Mouse (Mus musculus) forebrain, embryonic 13.5 days (tissue): ENCODE results near the gene Zyg11b. TPM values are rescaled to one million over a fixed set of nuclear protein-coding genes. Genes with fewer than 3 reads are reported as not detected.
A peak's percentile ranks its signal among the peaks of the same experiment; 100 is the strongest.

Source experiments
- ATAC-seq: fragments of 200-750 bp; cut with Nextera tagmentation; 2 replicates; pipeline ENCODE4 v1.8.0; 2017
- H3K27ac ChIP-seq: fragments of 300-500 bp; sonication (generic); 2 replicates; pipeline ENCODE4 v1.5.1; 2015; ENCODE audit warnings: inconsistent platforms, mild to moderate bottlenecking, moderate library complexity
- H3K27me3 ChIP-seq: fragments of 300-500 bp; sonication (generic); 2 replicates; pipeline ENCODE4 v1.6.1; 2015; ENCODE audit warnings: mild to moderate bottlenecking, inconsistent platforms
- H3K36me3 ChIP-seq: fragments of 300-500 bp; sonication (generic); 2 replicates; pipeline ENCODE4 v1.6.1; 2015; ENCODE audit warnings: mild to moderate bottlenecking, inconsistent platforms; ENCODE audit not compliant: poor library complexity, severe bottlenecking
- H3K4me1 ChIP-seq: fragments of 300-500 bp; sonication (generic); 2 replicates; pipeline ENCODE4 v1.6.1; 2015; ENCODE audit warnings: inconsistent platforms
- H3K4me2 ChIP-seq: fragments of 300-500 bp; sonication (generic); 2 replicates; pipeline ENCODE4 v1.6.1; 2015; ENCODE audit warnings: inconsistent platforms, mild to moderate bottlenecking, moderate library complexity
- H3K4me3 ChIP-seq: fragments of 300-500 bp; sonication (generic); 2 replicates; pipeline ENCODE4 v1.5.1; 2015; ENCODE audit warnings: mild to moderate bottlenecking, inconsistent platforms
- H3K9ac ChIP-seq: fragments of 300-500 bp; sonication (generic); 2 replicates; pipeline ENCODE4 v1.6.1; 2015; ENCODE audit warnings: mild to moderate bottlenecking, inconsistent platforms
- H3K9me3 ChIP-seq: fragments of 300-500 bp; sonication (generic); replicated peaks from 2 replicates; pipeline ENCODE4 v1.6.1; 2016; ENCODE audit warnings: inconsistent platforms
- WGBS: fragments of 180-500 bp; shearing (Covaris S2); methylation state at CpG from one replicate; pipeline ENCODE4 v1.1.7; 2015; 5-methylcytosine and 5-hydroxymethylcytosine counted together
- polyA plus RNA-seq: library from polyadenylated mRNA; unstranded; fragments of >200 nt; fragmentation: Nextera tagmentation; extraction: Ambion mirVana; gene quantifications from 2 replicates; pipeline ENCODE4 v1.2.1, GENCODE M21; 2015

Gene Zyg11b
- 22.6 and 24.6 TPM in 2 replicates for polyA plus RNA-seq

- Histone ChIP-seq H3K9ac (peak within 1 kb of the TSS; percentile 94), H3K36me3 (no peaks in the 10 kb centered on the region), H3K27ac (peak within 1 kb of the TSS; percentile 88), H3K4me2 (peak within 1 kb of the TSS; percentile 82), H3K4me3 (peak within 1 kb of the TSS; percentile 91), H3K27me3 (no peaks in the 10 kb centered on the region), H3K9me3 (peaks cover 5% of the 10 kb centered on the region; the same call in 1 of the 2 replicates), H3K4me1 (peaks cover 28% of the 10 kb centered on the region)
- ATAC-seq = peak; percentile 96
- 2% methylated on average over 27 of the region's 58 CpGs for WGBS
These were observed at the start of gene Zyg11b for GRCm38 (mm10) chr4:108300670-108301373. TSS of gene Zyg11b (minus strand) at chr4:108301096.

- no peaks in the 10 kb centered on the region for H3K9me3 ChIP-seq
- H3K27me3 ChIP-seq = no peaks in the 10 kb centered on the region
- 40% methylated on average over 8 of the region's 8 CpGs for WGBS
- ATAC-seq = no peak
- H3K4me3 ChIP-seq = no peak overlapping the region
- no peak overlapping the region for H3K4me2 ChIP-seq
- 0 out of 2 replicates have a peak overlapping the region, but pooled peaks have one; percentile 49 for H3K27ac ChIP-seq
- no peak overlapping the region for H3K9ac ChIP-seq
- H3K36me3 ChIP-seq = no peaks in the 10 kb centered on the region
- H3K4me1 ChIP-seq = peaks cover 24% of the 10 kb centered on the region
These were observed 49.1 kb upstream of the Zyg11b start for GRCm38 (mm10) chr4:108349836-108350547.

GRCm38 (mm10) chr4:108349064-108349463, 48.2 kb upstream of the Zyg11b start:
- 78% methylated on average over 3 of the region's 3 CpGs for WGBS
- no peak overlapping the region for H3K4me3 ChIP-seq
- H3K27ac ChIP-seq = no peak overlapping the region
- no peak overlapping the region for H3K4me2 ChIP-seq
- H3K36me3 ChIP-seq = no peaks in the 10 kb centered on the region
- ATAC-seq = no peak
- no peak overlapping the region for H3K9ac ChIP-seq
- no peaks in the 10 kb centered on the region for H3K27me3 ChIP-seq
- no peaks in the 10 kb centered on the region for H3K9me3 ChIP-seq
- peaks cover 32% of the 10 kb centered on the region for H3K4me1 ChIP-seq

GRCm38 (mm10) chr4:108348256-108348875, 47.5 kb upstream of the Zyg11b start:
- H3K4me2 ChIP-seq = no peak overlapping the region
- no peak overlapping the region for H3K27ac ChIP-seq
- no peak for ATAC-seq
- H3K4me1 ChIP-seq = peaks cover 32% of the 10 kb centered on the region
- WGBS = 83% methylated on average over 5 of the region's 5 CpGs
- H3K27me3 ChIP-seq = no peaks in the 10 kb centered on the region
- no peaks in the 10 kb centered on the region for H3K9me3 ChIP-seq
- no peak overlapping the region for H3K4me3 ChIP-seq
- no peak overlapping the region for H3K9ac ChIP-seq
- no peaks in the 10 kb centered on the region for H3K36me3 ChIP-seq

GRCm38 (mm10) chr4:108347111-108347510, 46.2 kb upstream of the Zyg11b start:
- 96% methylated on average over 5 of the region's 5 CpGs for WGBS
- Histone ChIP-seq H3K4me3 (no peak overlapping the region), H3K36me3 (no peaks in the 10 kb centered on the region), H3K27me3 (no peaks in the 10 kb centered on the region), H3K4me2 (no peak overlapping the region), H3K9ac (no peak overlapping the region), H3K4me1 (peaks cover 32% of the 10 kb centered on the region), H3K9me3 (no peaks in the 10 kb centered on the region), H3K27ac (no peak overlapping the region)
- no peak for ATAC-seq

- Histone ChIP-seq H3K4me1 (peaks cover 23% of the 10 kb centered on the region), H3K9me3 (no peaks in the 10 kb centered on the region), H3K9ac (no peak overlapping the region), H3K4me3 (no peak overlapping the region), H3K27ac (no peak overlapping the region), H3K27me3 (no peaks in the 10 kb centered on the region), H3K36me3 (no peaks in the 10 kb centered on the region), H3K4me2 (no peak overlapping the region)
- 29% methylated on average over 5 of the region's 5 CpGs for WGBS
- ATAC-seq = no peak
These were observed 44.9 kb upstream of the Zyg11b start for GRCm38 (mm10) chr4:108345826-108346225.

- Histone ChIP-seq H3K36me3 (peaks cover 6% of the 10 kb centered on the region; the same call in 1 of the 2 replicates), H3K4me3 (no peak overlapping the region), H3K27ac (peak overlapping the region; percentile 17; the same call in 1 of the 2 replicates), H3K4me1 (peaks cover 12% of the 10 kb centered on the region; the same call in 1 of the 2 replicates), H3K27me3 (no peaks in the 10 kb centered on the region), H3K4me2 (peak overlapping the region; percentile 9; the same call in 1 of the 2 replicates), H3K9me3 (no peaks in the 10 kb centered on the region), H3K9ac (no peak overlapping the region)
- WGBS = 8% methylated on average over 7 of the region's 7 CpGs
- 0 out of 2 replicates have a peak, but pooled peaks have one; percentile 25 for ATAC-seq
These were observed 43.8 kb upstream of the Zyg11b start for GRCm38 (mm10) chr4:108344631-108345083.

GRCm38 (mm10) chr4:108339277-108339690, 38.4 kb upstream of the Zyg11b start:
- Histone ChIP-seq H3K9ac (no peak overlapping the region), H3K36me3 (peaks cover 41% of the 10 kb centered on the region), H3K4me1 (peaks cover 10% of the 10 kb centered on the region), H3K4me3 (no peak overlapping the region), H3K9me3 (no peaks in the 10 kb centered on the region), H3K27ac (no peak overlapping the region; the same call in 1 of the 2 replicates), H3K27me3 (no peaks in the 10 kb centered on the region), H3K4me2 (no peak overlapping the region)
- ATAC-seq = peak; percentile 86
- 10% methylated on average over 4 of the region's 4 CpGs for WGBS

- WGBS = 52% methylated on average over 10 of the region's 10 CpGs
- Histone ChIP-seq H3K4me2 (no peak overlapping the region), H3K9me3 (no peaks in the 10 kb centered on the region), H3K4me1 (peaks cover 9% of the 10 kb centered on the region), H3K36me3 (peaks cover 46% of the 10 kb centered on the region), H3K9ac (no peak overlapping the region), H3K27me3 (no peaks in the 10 kb centered on the region), H3K4me3 (no peak overlapping the region), H3K27ac (peak overlapping the region; percentile 57)
- 0 out of 2 replicates have a peak, but pooled peaks have one; percentile 25 for ATAC-seq
These were observed 37.9 kb upstream of the Zyg11b start for GRCm38 (mm10) chr4:108338811-108339210.

- no peak overlapping the region for H3K9ac ChIP-seq
These were observed 37.4 kb upstream of the Zyg11b start for GRCm38 (mm10) chr4:108338321-108338733.

GRCm38 (mm10) chr4:108337817-108338216, 36.9 kb upstream of the Zyg11b start:
- peaks cover 56% of the 10 kb centered on the region for H3K36me3 ChIP-seq
- no peak overlapping the region for H3K4me2 ChIP-seq
- H3K27ac ChIP-seq = peak overlapping the region; percentile 57; the same call in 1 of the 2 replicates
- no peak for ATAC-seq
- 39% methylated on average over 3 of the region's 3 CpGs for WGBS
- no peak overlapping the region for H3K9ac ChIP-seq
- no peaks in the 10 kb centered on the region for H3K27me3 ChIP-seq
- H3K9me3 ChIP-seq = no peaks in the 10 kb centered on the region
- no peak overlapping the region for H3K4me3 ChIP-seq
- peaks cover 9% of the 10 kb centered on the region for H3K4me1 ChIP-seq

More at GRCm38 (mm10) chr4:108338321-108338733, 37.4 kb upstream of the Zyg11b start:
- Histone ChIP-seq H3K4me2 (no peak overlapping the region), H3K27me3 (no peaks in the 10 kb centered on the region), H3K4me3 (no peak overlapping the region), H3K27ac (peak overlapping the region; percentile 57), H3K36me3 (peaks cover 50% of the 10 kb centered on the region), H3K9me3 (no peaks in the 10 kb centered on the region), H3K4me1 (peaks cover 9% of the 10 kb centered on the region)
- no peak for ATAC-seq
- WGBS = 58% methylated on average over 9 of the region's 9 CpGs

- no peaks in the 10 kb centered on the region for H3K27me3 ChIP-seq
- no peak overlapping the region for H3K4me3 ChIP-seq
- no peak for ATAC-seq
- peaks cover 66% of the 10 kb centered on the region for H3K36me3 ChIP-seq
- H3K9ac ChIP-seq = no peak overlapping the region
- H3K4me1 ChIP-seq = peaks cover 9% of the 10 kb centered on the region
- H3K27ac ChIP-seq = no peak overlapping the region
- no peak overlapping the region for H3K4me2 ChIP-seq
- H3K9me3 ChIP-seq = no peaks in the 10 kb centered on the region
- WGBS = 88% methylated on average over 2 of the region's 2 CpGs
These were observed 35.9 kb upstream of the Zyg11b start for GRCm38 (mm10) chr4:108336765-108337164.
